Mouse (Mus musculus) embryonic facial prominence, embryonic 11.5 days (tissue): ENCODE data around the gene Myo1f. TPM values are rescaled to one million over a fixed set of nuclear protein-coding genes. Genes with fewer than 3 reads are reported as not detected.

Source experiments
- ATAC-seq: fragments of 200-750 bp; cut with Nextera tagmentation; replicated peaks from 2 replicates; pipeline ENCODE4 v1.8.0; 2017; ENCODE audit warnings: low read depth; ENCODE audit not compliant: insufficient number of reproducible peaks, low FRiP score, low TSS enrichment
- DNase-seq: peaks from one replicate; pipeline ENCODE4 v3.0.0-alpha.2; 2015; ENCODE audit warnings: low spot score
- H3K27ac ChIP-seq: fragments of 300-500 bp; sonication (generic); replicated peaks from 2 replicates; pipeline ENCODE4 v1.5.1; 2014; ENCODE audit warnings: mild to moderate bottlenecking, low read depth, low read length, control low read depth
- H3K27me3 ChIP-seq: fragments of 300-500 bp; sonication (generic); 2 replicates; pipeline ENCODE4 v1.6.1; 2014; ENCODE audit warnings: mild to moderate bottlenecking, low read length, moderate library complexity, mixed read lengths; ENCODE audit not compliant: control insufficient read depth, insufficient read depth
- H3K36me3 ChIP-seq: fragments of 300-500 bp; sonication (generic); replicated peaks from 2 replicates; pipeline ENCODE4 v1.6.1; 2014; ENCODE audit warnings: low read depth, mild to moderate bottlenecking, low read length, moderate library complexity, mixed read lengths; ENCODE audit not compliant: control insufficient read depth, insufficient read depth
- H3K4me1 ChIP-seq: fragments of 300-500 bp; sonication (generic); 2 replicates; pipeline ENCODE4 v1.6.1; 2014; ENCODE audit warnings: low read length, mixed read lengths; ENCODE audit not compliant: control insufficient read depth, insufficient read depth
- H3K4me2 ChIP-seq: fragments of 300-500 bp; sonication (generic); 2 replicates; pipeline ENCODE4 v1.6.1; 2014; ENCODE audit warnings: low read depth, mild to moderate bottlenecking, control low read depth, low read length, moderate library complexity
- H3K4me3 ChIP-seq: fragments of 300-500 bp; sonication (generic); 2 replicates; pipeline ENCODE4 v1.5.1; 2014; ENCODE audit warnings: low read depth, low read length, control low read depth
- H3K9ac ChIP-seq: fragments of 300-500 bp; sonication (generic); replicated peaks from 2 replicates; pipeline ENCODE4 v1.6.1; 2014; ENCODE audit warnings: mild to moderate bottlenecking, control low read depth, low read length
- H3K9me3 ChIP-seq: fragments of 300-500 bp; sonication (generic); replicated peaks from 2 replicates; pipeline ENCODE4 v1.6.1; 2016; ENCODE audit warnings: mild to moderate bottlenecking, low read length, inconsistent platforms, mixed read lengths; ENCODE audit not compliant: control insufficient read depth
- WGBS: fragments of 180-500 bp; shearing (Covaris S2); extraction: QIAGEN DNeasy Blood & Tissue Kit; methylation state at CpG from one replicate; pipeline ENCODE4 v1.1.7; 2014; 5-methylcytosine and 5-hydroxymethylcytosine counted together
- polyA plus RNA-seq: library from polyadenylated mRNA; unstranded; fragments of >200 nt; fragmentation: Nextera tagmentation; extraction: Ambion mirVana; gene quantifications from 2 replicates; pipeline ENCODE4 v1.2.1, GENCODE M21; 2014

The Myo1f gene
- polyA plus RNA-seq, 1 experiment from 2014 or later = 1.6 TPM

DNA sequence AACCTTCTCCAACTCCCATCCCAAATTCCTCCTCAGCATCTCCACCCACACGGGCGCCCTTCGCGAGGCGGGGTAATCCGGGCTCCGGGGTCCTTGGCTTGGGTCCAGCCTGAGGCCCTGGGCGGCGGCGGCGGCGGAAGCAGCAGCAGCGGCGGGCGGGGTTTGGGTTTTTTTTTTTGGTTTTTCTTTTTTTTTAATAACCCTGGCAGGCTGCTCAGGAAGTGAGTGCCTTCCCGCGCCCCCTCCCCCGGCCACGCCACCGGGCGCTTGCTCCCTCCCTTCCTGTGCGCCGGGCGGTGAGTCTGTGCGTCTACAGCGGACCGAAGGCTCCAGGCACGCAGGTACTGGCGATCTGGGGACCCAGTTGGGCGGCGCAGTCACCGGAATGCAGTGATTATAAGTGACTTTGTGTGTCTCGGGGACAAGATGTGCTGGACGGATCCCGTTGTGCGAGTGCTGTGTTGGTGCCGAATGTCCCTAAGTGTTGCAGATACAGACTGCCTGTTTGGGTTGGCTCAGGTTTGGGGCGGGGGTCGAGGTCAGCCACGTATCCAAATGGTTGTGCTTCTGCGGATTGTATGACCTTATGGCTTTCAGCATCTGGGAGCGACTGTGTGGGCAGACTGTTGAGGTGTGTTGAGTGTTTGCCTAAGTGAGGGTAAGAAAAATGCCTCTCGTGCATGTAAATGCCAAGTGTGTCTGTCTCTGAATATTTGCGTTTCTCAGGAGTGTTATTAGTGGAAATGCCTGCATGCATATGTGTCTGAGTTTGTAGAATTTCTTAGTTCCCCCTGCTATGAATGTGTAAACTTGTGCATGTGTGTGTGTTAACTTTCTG lies 31.4 kb upstream of the Myo1f start, which contains the start of gene Adamts10:
Gene Adamts10, plus strand, starts transcription at position 287 of the 838 bp plus-strand sequence.
- Histone ChIP-seq H3K4me1 (no peaks in the 10 kb centered on the region), H3K36me3 (peaks cover 2% of the 10 kb centered on the region; the same call in 1 of the 2 replicates), H3K27me3 (no peaks in the 10 kb centered on the region), H3K9me3 (no peaks in the 10 kb centered on the region), H3K27ac (peak within 1 kb of the TSS; percentile 78), H3K9ac (peak within 1 kb of the TSS; percentile 80), H3K4me3 (peak within 1 kb of the TSS; percentile 65), H3K4me2 (peak within 1 kb of the TSS; percentile 75)
- peak; percentile 87 for DNase-seq
- ATAC-seq = peak; percentile 69
- 1% methylated on average over 42 of the region's 44 CpGs for WGBS

DNA sequence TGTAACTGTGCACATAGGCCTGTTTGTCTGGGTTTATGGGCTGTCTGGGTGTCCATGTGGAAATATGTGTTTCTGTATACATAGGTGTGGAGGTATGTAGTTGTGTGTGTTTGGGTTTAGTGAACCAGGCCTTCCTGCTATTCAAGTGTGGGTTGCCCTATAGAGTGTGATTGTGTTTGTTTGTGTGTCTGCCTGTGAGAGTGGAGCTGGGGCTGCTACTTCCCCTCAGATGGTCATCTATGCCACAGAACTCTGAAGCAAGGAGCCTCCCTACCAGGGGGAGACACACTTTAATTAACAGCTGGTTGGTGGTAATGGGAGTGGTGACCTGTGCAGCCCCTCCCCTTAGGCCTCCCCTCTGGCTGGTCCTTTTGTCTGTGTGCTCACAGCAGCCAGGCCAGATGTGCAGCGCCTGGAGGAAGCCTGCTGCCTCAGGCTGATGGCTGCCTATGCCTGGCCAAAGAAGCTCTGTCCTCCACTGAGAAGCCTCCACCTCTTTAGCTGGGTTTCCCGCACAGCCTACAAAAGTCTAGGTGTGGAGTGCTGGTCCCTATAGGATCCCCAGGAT lies 30.6 kb upstream of the Myo1f start:
- Histone ChIP-seq H3K9me3 (no peaks in the 10 kb centered on the region), H3K36me3 (peaks cover 2% of the 10 kb centered on the region), H3K4me1 (no peaks in the 10 kb centered on the region), H3K27me3 (no peaks in the 10 kb centered on the region), H3K27ac (peak overlapping the region; percentile 78), H3K9ac (peak overlapping the region; percentile 80), H3K4me3 (peak overlapping the region; percentile 65), H3K4me2 (peak overlapping the region; percentile 75)
- 0% methylated on average over 2 of the region's 2 CpGs for WGBS
- ATAC-seq = no peak; the same call in 1 of the 2 replicates
- DNase-seq = peak; percentile 60

DNA sequence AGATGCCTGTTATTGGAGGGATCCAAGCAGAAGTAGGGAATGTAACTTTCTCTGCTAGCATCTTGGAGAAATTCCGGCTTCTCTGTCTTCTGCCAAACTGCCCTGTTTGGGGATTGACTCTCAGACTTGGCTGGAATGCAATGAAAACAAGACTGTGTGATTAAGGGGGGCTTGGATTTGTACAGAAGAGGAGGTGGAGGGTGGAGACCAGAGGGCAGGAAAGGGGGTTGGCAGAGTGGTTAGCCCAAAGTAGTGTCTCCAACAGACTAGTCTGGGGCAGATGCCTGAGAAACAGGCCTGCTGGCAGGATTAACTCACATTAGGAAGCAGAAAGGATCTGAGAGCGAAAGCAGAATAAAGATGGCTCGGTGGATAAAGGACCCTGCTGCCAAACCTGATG lies 29.0 kb upstream of the Myo1f start:
- ATAC-seq (no peak), DNase-seq (no peak)
- Histone ChIP-seq H3K27me3 (no peaks in the 10 kb centered on the region), H3K27ac (no peak overlapping the region), H3K36me3 (peaks cover 2% of the 10 kb centered on the region), H3K4me3 (no peak overlapping the region), H3K9me3 (no peaks in the 10 kb centered on the region), H3K9ac (no peak overlapping the region), H3K4me2 (no peak overlapping the region), H3K4me1 (no peaks in the 10 kb centered on the region)
- 83% methylated on average over 3 of the region's 3 CpGs for WGBS

DNA sequence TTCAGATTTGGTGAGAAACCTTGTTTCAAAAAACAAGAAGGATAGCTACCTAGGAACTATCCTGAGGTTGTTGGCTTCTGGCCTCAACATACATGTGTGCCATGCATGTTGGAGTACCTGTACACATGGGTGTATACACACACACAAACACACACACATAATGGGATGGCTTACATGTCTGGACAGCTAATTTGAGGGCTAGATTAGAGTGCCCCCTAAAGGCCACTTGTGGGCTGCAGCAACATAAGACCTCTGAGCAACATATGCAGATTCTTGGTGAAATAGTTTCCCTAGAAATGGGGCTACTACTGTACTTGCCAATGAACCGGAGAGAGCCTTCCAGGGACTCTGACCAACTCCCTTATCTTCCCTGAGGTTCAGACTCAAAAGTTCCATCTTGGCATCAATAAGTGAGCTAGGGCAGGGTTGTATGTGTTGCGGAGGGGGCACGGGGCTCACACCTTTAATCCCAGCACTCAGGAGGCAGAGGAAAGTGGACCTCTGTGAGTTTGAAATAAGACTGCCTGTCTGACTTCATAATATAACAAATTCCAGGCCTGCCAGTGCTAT lies 16.3 kb upstream of the Myo1f start:
- H3K9me3 ChIP-seq = no peaks in the 10 kb centered on the region
- H3K27me3 ChIP-seq = no peaks in the 10 kb centered on the region
- H3K4me2 ChIP-seq = no peak overlapping the region
- WGBS = 87% methylated on average over 3 of the region's 3 CpGs
- ATAC-seq = no peak
- H3K9ac ChIP-seq = no peak overlapping the region
- H3K27ac ChIP-seq = no peak overlapping the region
- DNase-seq = peak; percentile 58
- no peaks in the 10 kb centered on the region; the same call in none of the 2 replicates for H3K36me3 ChIP-seq
- H3K4me1 ChIP-seq = no peaks in the 10 kb centered on the region
- H3K4me3 ChIP-seq = no peak overlapping the region

DNA sequence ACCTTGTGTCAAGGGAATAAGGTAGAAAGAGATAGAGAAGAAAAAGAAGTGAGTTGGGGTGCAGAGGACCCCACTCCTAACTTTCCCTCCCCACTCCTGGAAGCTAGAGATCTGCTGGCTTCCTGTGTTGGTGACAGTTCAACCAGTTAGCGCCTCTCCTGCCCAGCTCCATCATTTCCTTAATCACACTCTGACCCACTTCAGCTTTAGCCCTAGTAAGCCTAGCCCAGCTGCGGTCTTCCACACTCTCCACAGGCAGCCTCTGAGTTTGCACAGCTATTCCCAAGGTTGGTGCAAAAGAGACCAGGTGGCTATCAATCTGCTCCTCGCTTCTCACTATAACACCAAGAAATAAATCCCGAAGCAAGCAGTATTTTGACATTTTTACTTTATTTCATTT lies 15.6 kb upstream of the Myo1f start:
- no peak for DNase-seq
- Histone ChIP-seq H3K9me3 (no peaks in the 10 kb centered on the region), H3K4me3 (no peak overlapping the region), H3K36me3 (peaks cover 1% of the 10 kb centered on the region), H3K4me1 (no peaks in the 10 kb centered on the region), H3K9ac (no peak overlapping the region), H3K27ac (no peak overlapping the region), H3K27me3 (no peaks in the 10 kb centered on the region), H3K4me2 (no peak overlapping the region)
- no peak for ATAC-seq
- WGBS = 88% methylated on average over 4 of the region's 4 CpGs

DNA sequence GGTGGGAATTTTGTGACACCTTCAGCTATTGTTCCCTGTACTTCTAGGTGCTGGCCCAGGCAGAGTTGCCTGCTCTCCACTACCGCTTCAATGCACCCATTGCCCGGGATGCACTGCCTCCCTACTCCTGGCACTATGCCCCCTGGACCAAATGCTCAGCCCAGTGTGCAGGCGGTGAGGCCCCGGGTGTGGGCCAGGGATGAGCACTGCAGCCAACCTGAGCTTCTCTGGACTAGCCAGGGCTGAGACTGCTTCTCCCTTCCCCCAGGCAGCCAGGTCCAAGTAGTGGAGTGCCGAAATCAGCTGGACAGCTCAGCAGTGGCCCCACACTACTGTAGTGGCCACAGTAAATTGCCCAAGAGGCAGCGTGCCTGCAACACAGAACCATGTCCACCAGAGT lies 6.3 kb upstream of the Myo1f start:
- no peaks in the 10 kb centered on the region for H3K4me1 ChIP-seq
- no peak overlapping the region for H3K9ac ChIP-seq
- no peak; the same call in 1 of the 2 replicates for ATAC-seq
- H3K27ac ChIP-seq = no peak overlapping the region
- peaks cover 8% of the 10 kb centered on the region for H3K36me3 ChIP-seq
- DNase-seq = no peak
- no peak overlapping the region for H3K4me2 ChIP-seq
- no peaks in the 10 kb centered on the region for H3K9me3 ChIP-seq
- 93% methylated on average over 6 of the region's 6 CpGs for WGBS
- H3K27me3 ChIP-seq = no peaks in the 10 kb centered on the region
- no peak overlapping the region for H3K4me3 ChIP-seq

DNA sequence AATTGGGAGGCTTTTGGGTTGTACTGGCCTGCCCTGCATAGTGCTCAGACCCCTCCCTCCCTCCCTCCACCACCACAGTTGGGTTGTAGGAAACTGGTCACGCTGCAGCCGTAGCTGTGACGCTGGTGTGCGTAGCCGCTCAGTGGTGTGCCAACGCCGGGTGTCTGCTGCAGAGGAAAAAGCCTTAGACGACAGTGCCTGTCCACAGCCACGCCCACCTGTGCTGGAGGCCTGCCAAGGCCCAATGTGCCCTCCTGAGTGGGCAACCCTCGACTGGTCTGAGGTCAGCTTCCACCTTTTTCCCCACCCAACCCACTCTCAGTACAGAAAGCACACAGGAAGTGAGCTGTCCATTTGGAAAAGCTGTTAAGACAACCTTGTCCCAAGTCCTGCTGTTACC lies 5.1 kb upstream of the Myo1f start:
- 83% methylated on average over 10 of the region's 10 CpGs for WGBS
- no peak for DNase-seq
- Histone ChIP-seq H3K9ac (no peak overlapping the region), H3K4me2 (no peak overlapping the region), H3K4me3 (no peak overlapping the region), H3K9me3 (no peaks in the 10 kb centered on the region), H3K27ac (no peak overlapping the region), H3K4me1 (no peaks in the 10 kb centered on the region), H3K27me3 (no peaks in the 10 kb centered on the region), H3K36me3 (peaks cover 4% of the 10 kb centered on the region; the same call in 1 of the 2 replicates)
- no peak for ATAC-seq

DNA sequence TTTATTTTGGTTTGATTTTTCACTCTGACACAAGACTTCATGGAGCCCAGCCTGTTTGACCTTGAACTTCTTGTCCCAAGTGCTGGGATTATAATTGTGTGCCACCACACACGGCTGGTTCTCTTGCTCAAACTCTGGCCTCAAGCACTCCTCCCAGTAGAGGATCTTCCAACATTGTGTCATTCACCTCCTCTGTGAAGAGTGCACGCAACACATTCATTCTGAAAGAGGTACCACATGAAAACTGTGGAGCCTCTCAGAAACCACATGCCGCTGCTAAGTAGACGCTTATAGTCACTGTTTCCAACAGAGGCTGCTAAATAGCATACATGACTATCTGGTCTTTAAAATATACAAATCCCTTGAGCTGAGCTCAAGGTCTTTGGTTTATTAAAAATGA lies 3.4 kb upstream of the Myo1f start:
- DNase-seq (no peak), ATAC-seq (no peak)
- Histone ChIP-seq H3K4me3 (no peak overlapping the region), H3K9me3 (no peaks in the 10 kb centered on the region), H3K27me3 (no peaks in the 10 kb centered on the region), H3K36me3 (peaks cover 4% of the 10 kb centered on the region; the same call in 1 of the 2 replicates), H3K4me1 (no peaks in the 10 kb centered on the region), H3K9ac (no peak overlapping the region), H3K27ac (no peak overlapping the region), H3K4me2 (no peak overlapping the region)
- 91% methylated on average over 4 of the region's 4 CpGs for WGBS
